Mouse (Mus musculus) urinary bladder, postnatal 25 days (tissue): Measurements from ENCODE around the gene Sdsl.

Source experiments
- DNase-seq: peaks from one replicate; pipeline ENCODE4 v3.0.0; 2022; ENCODE audit warnings: low spot score

Sdsl gene

GRCm38 (mm10) chr5:120493873-120494395 is 21.3 kb upstream of the Sdsl start:
- DNase-seq = no peak

- DNase-seq = no peak
These were observed 20.8 kb upstream of the Sdsl start for GRCm38 (mm10) chr5:120493440-120493839.

GRCm38 (mm10) chr5:120492437-120492836 is 19.8 kb upstream of the Sdsl start:
- no peak for DNase-seq

- DNase-seq = no peak
These were observed 18.1 kb upstream of the Sdsl start for GRCm38 (mm10) chr5:120490679-120491192.

GRCm38 (mm10) chr5:120487844-120488243 is 15.2 kb upstream of the Sdsl start:
- DNase-seq = no peak

GRCm38 (mm10) chr5:120483399-120483798 is 10.8 kb upstream of the Sdsl start:
- no peak for DNase-seq

- no peak for DNase-seq
These were observed 8.6 kb upstream of the Sdsl start for GRCm38 (mm10) chr5:120481205-120481604.

- DNase-seq = no peak
These were observed 6.9 kb upstream of the Sdsl start for GRCm38 (mm10) chr5:120479538-120479937.

- no peak for DNase-seq
These were observed 5.4 kb upstream of the Sdsl start for GRCm38 (mm10) chr5:120477993-120478392.

- DNase-seq = no peak
These were observed 3.7 kb upstream of the Sdsl start, which contains the start of gene Sds for GRCm38 (mm10) chr5:120476296-120476695. Gene Sds, plus strand, starts transcription at chr5:120476526.

GRCm38 (mm10) chr5:120475861-120476260 is 3.3 kb upstream of the Sdsl start:
- no peak for DNase-seq

- no peak for DNase-seq
These were observed 751 bp upstream of the Sdsl start for GRCm38 (mm10) chr5:120473361-120473760.

- DNase-seq = no peak
These were observed 1.1 kb downstream of the Sdsl start for GRCm38 (mm10) chr5:120471538-120471937.

- no peak for DNase-seq
These were observed 3.8 kb downstream of the Sdsl start for GRCm38 (mm10) chr5:120468830-120469229.

GRCm38 (mm10) chr5:120468336-120468735 is 4.3 kb downstream of the Sdsl start:
- no peak for DNase-seq

- DNase-seq = no peak
These were observed 5.6 kb downstream of the Sdsl start for GRCm38 (mm10) chr5:120467026-120467425.

- peak; percentile 36 for DNase-seq
These were observed 6.8 kb downstream of the Sdsl start for GRCm38 (mm10) chr5:120465860-120466259.

- DNase-seq = peak; percentile 23
These were observed 7.5 kb downstream of the Sdsl start for GRCm38 (mm10) chr5:120465062-120465461.

- no peak for DNase-seq
These were observed 8.3 kb downstream of the Sdsl start for GRCm38 (mm10) chr5:120464321-120464720.

- no peak for DNase-seq
These were observed 10.7 kb downstream of the Sdsl start for GRCm38 (mm10) chr5:120461902-120462301.

GRCm38 (mm10) chr5:120459133-120459532 is 13.5 kb downstream of the Sdsl start:
- no peak for DNase-seq

- DNase-seq = peak; percentile 29
These were observed 15.0 kb downstream of the Sdsl start for GRCm38 (mm10) chr5:120457628-120458027.

GRCm38 (mm10) chr5:120456841-120457554 is 15.6 kb downstream of the Sdsl start:
- no peak for DNase-seq

GRCm38 (mm10) chr5:120456253-120456652 is 16.4 kb downstream of the Sdsl start:
- DNase-seq = no peak
